Mouse (Mus musculus): ENCODE results near the gene Tnfrsf4. TPM values are rescaled to one million over a fixed set of nuclear protein-coding genes. Genes with fewer than 3 reads are reported as not detected.
A peak's percentile ranks its signal among the peaks of the same experiment; 100 is the strongest.

The Tnfrsf4 gene
- polyA plus RNA-seq, 1 experiment from 2014 or later = 1.5 TPM

DNA sequence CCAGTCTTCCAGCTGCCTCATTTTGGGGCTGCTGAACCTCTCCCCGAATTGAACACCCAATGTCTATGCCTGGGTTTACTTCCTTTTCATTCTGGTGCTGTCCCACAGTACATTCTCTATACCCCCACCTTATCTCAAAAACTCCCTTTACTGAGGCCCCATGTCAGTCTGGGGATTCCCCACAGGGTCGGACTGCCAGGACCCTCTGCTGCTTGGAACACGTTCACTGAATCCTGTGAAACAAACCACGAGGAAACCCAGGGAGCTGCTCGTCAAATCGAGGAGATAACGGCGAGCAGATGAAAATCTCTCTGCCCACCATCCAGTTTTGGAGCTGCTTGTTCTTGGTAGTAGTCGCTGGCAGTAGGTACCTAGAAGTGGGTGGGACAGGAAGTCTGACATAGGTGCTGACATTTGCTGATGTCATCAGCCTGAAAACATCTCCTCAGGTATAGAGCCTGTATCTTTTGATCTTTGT is 8.3 kb downstream of the Tnfrsf4 start:
- WGBS = 40% methylated on average over 9 of the region's 9 CpGs
- no peak overlapping the region for H3K9ac ChIP-seq (ENCODE audit: low read length)
- H3K36me3 ChIP-seq (ENCODE audit: control insufficient read depth, insufficient read depth) = no peaks in the 10 kb centered on the region
- no peaks in the 10 kb centered on the region for H3K27me3 ChIP-seq (ENCODE audit: control insufficient read depth, insufficient read depth, low read length)
- H3K27ac ChIP-seq (ENCODE audit: low read length) = no peak overlapping the region
- H3K9me3 ChIP-seq (replicated peaks; ENCODE audit: control insufficient read depth, low read length) = no peaks in the 10 kb centered on the region
- ATAC-seq (replicated peaks; ENCODE audit: extremely low read depth, insufficient read depth, low FRiP score) = 0 out of 2 replicates have a peak, but pooled peaks have one; percentile 42
- H3K4me3 ChIP-seq (ENCODE audit: low read length) = no peak overlapping the region
- H3K4me2 ChIP-seq (ENCODE audit: low read depth, low read length) = no peak overlapping the region
- peaks cover 16% of the 10 kb centered on the region for H3K4me1 ChIP-seq (ENCODE audit: control insufficient read depth, insufficient read depth, low read length)

DNA sequence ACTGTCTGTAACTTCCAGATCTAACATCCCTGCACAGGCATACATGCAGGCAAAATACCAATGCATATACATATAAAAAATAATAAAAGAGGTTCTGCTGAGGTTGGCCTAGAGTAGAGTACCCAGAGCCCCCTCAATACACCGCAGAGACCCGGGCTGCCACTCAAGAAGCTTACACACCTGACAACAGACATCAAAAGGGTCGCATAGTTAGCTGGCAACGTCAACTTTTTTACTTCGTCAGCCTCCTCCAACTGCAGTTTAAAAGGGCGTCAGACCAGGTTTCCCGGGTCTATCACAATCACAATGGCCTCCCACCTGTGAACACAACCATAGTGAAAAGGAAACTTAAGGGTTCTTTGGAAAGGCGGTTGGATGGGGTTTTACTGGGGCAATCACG is 9.9 kb downstream of the Tnfrsf4 start:
- no peak for ATAC-seq (replicated peaks; ENCODE audit: extremely low read depth, insufficient read depth, low FRiP score)
- no peak overlapping the region for H3K27ac ChIP-seq (ENCODE audit: low read length)
- no peak overlapping the region for H3K9ac ChIP-seq (ENCODE audit: low read length)
- peaks cover 16% of the 10 kb centered on the region for H3K4me1 ChIP-seq (ENCODE audit: control insufficient read depth, insufficient read depth, low read length)
- no peaks in the 10 kb centered on the region; the same call in 1 of the 2 replicates for H3K36me3 ChIP-seq (ENCODE audit: control insufficient read depth, insufficient read depth)
- H3K4me3 ChIP-seq (ENCODE audit: low read length) = no peak overlapping the region
- WGBS = 81% methylated on average over 9 of the region's 9 CpGs
- no peaks in the 10 kb centered on the region for H3K27me3 ChIP-seq (ENCODE audit: control insufficient read depth, insufficient read depth, low read length)
- H3K4me2 ChIP-seq (ENCODE audit: low read depth, low read length) = no peak overlapping the region
- no peaks in the 10 kb centered on the region for H3K9me3 ChIP-seq (replicated peaks; ENCODE audit: control insufficient read depth, low read length)

DNA sequence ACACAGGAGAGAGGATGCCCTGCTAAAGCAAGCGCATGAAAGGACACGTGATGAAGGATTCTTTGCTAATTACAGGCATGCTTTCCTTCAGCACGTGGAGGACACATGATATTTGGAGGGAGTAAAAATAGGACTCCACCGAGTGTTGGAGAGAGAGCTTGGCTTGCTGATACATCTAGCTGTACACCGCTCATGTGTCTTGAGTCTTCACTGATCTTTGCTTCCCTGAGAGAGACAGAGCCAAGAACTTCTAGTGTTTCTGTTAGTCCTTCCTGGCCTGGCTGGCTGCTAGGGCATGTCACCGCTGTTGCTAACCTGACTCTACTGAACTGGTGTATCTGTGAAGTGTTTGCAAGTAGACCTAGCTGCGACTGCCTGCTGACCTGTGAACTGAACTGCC is 10.5 kb downstream of the Tnfrsf4 start:
- no peaks in the 10 kb centered on the region for H3K9me3 ChIP-seq (replicated peaks; ENCODE audit: control insufficient read depth, low read length)
- no peak overlapping the region for H3K4me2 ChIP-seq (ENCODE audit: low read depth, low read length)
- H3K27ac ChIP-seq (ENCODE audit: low read length) = peak overlapping the region; percentile 52; the same call in 1 of the 2 replicates
- no peak for ATAC-seq (replicated peaks; ENCODE audit: extremely low read depth, insufficient read depth, low FRiP score)
- peaks cover 16% of the 10 kb centered on the region for H3K4me1 ChIP-seq (ENCODE audit: control insufficient read depth, insufficient read depth, low read length)
- no peaks in the 10 kb centered on the region; the same call in 1 of the 2 replicates for H3K36me3 ChIP-seq (ENCODE audit: control insufficient read depth, insufficient read depth)
- H3K4me3 ChIP-seq (ENCODE audit: low read length) = no peak overlapping the region
- 71% methylated on average over 7 of the region's 7 CpGs for WGBS
- no peaks in the 10 kb centered on the region for H3K27me3 ChIP-seq (ENCODE audit: control insufficient read depth, insufficient read depth, low read length)
- no peak overlapping the region for H3K9ac ChIP-seq (ENCODE audit: low read length)

DNA sequence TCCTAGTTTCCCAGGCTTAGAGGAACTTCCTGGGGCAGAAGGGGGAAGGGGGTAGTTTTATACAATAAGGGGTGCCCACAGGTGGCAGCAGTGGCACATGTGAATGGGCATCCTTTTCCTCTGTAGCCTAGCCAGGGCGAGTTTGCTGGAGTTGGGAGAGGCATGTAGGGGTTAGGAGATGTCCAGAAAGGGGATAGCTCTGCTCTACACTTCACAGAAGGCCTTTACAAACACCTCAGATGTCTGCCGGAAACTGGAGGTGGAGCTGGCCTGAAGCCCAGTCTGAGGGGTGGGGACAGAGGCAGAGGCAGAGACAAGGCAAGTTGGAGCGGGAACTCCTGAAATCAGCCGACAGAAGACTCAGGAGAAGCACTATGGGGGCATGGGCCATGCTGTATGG is 12.4 kb downstream of the Tnfrsf4 start, which contains the start of gene Tnfrsf18:
Gene Tnfrsf18 (plus strand): TSS at position 152 of the 400 bp plus-strand sequence.
- H3K9me3 ChIP-seq (replicated peaks; ENCODE audit: control insufficient read depth, low read length) = no peaks in the 10 kb centered on the region
- H3K36me3 ChIP-seq (ENCODE audit: control insufficient read depth, insufficient read depth) = peaks cover 4% of the 10 kb centered on the region
- H3K27me3 ChIP-seq (ENCODE audit: control insufficient read depth, insufficient read depth, low read length) = no peaks in the 10 kb centered on the region
- peak within 1 kb of the TSS; percentile 51 for H3K9ac ChIP-seq (ENCODE audit: low read length)
- peak; percentile 53 for ATAC-seq (replicated peaks; ENCODE audit: extremely low read depth, insufficient read depth, low FRiP score)
- H3K4me3 ChIP-seq (ENCODE audit: low read length) = no peak within 1 kb of the TSS
- peak within 1 kb of the TSS; percentile 22; the same call in 1 of the 2 replicates for H3K27ac ChIP-seq (ENCODE audit: low read length)
- WGBS = 6% methylated on average over 4 of the region's 4 CpGs
- 0 out of 2 replicates have a peak within 1 kb of the TSS, but pooled peaks have one; percentile 10 for H3K4me2 ChIP-seq (ENCODE audit: low read depth, low read length)
- peaks cover 25% of the 10 kb centered on the region for H3K4me1 ChIP-seq (ENCODE audit: control insufficient read depth, insufficient read depth, low read length)

DNA sequence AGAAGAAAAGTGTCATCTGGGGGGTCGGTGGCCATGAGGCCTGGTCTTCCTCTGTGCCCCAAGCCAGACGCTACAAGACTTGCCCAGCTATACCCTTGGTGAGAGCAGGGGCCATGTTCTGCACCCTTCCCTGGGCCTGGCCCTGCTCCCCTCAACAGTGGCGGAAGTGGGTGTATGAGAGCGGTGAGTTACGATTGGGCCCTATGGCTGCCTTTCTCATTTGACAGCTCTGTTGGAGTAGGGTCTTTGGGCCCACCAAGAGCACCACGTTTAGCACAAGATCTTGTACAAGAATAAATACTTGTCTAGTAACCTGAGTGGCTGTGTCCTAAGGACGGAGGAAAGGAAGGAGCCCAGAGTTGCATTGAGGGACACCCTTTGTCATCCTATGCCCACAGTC is 14.9 kb downstream of the Tnfrsf4 start:
- Histone ChIP-seq H3K36me3 (ENCODE audit: control insufficient read depth, insufficient read depth) (peaks cover 4% of the 10 kb centered on the region), H3K27me3 (ENCODE audit: control insufficient read depth, insufficient read depth, low read length) (no peaks in the 10 kb centered on the region), H3K9ac (ENCODE audit: low read length) (no peak overlapping the region), H3K9me3 (replicated peaks; ENCODE audit: control insufficient read depth, low read length) (no peaks in the 10 kb centered on the region), H3K4me3 (ENCODE audit: low read length) (no peak overlapping the region), H3K4me2 (ENCODE audit: low read depth, low read length) (no peak overlapping the region), H3K4me1 (ENCODE audit: control insufficient read depth, insufficient read depth, low read length) (peaks cover 30% of the 10 kb centered on the region), H3K27ac (ENCODE audit: low read length) (no peak overlapping the region)
- no peak for ATAC-seq (replicated peaks; ENCODE audit: extremely low read depth, insufficient read depth, low FRiP score)
- 90% methylated on average over 7 of the region's 7 CpGs for WGBS

DNA sequence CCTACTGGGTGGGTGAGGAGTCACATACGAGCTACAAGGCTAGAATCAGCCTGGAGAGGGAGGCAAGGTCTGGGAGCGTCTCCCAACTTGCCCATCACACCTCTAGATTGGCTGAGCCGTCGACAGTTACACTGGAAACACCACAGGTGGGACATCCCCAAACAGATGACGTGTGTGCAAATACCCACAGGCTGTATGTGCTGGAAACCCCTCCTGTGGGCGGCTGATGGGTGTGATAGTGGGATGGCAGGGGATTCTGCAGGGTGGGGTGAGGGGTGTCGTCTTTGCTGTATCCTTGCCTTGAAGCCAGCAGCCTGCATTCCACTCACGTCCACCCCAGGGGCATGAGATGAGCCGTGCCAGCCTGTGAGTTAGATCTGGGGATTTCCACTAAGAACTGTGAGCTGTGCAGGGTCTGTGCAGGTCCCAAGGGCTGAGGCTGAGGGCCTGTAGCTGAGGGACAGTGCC is 17.0 kb downstream of the Tnfrsf4 start:
- H3K9ac ChIP-seq (ENCODE audit: low read length) = peak overlapping the region; percentile 78
- H3K4me1 ChIP-seq (ENCODE audit: control insufficient read depth, insufficient read depth, low read length) = peaks cover 29% of the 10 kb centered on the region
- peaks cover 4% of the 10 kb centered on the region for H3K36me3 ChIP-seq (ENCODE audit: control insufficient read depth, insufficient read depth)
- no peak for ATAC-seq (replicated peaks; ENCODE audit: extremely low read depth, insufficient read depth, low FRiP score)
- peak overlapping the region; percentile 96 for H3K27ac ChIP-seq (ENCODE audit: low read length)
- no peaks in the 10 kb centered on the region for H3K9me3 ChIP-seq (replicated peaks; ENCODE audit: control insufficient read depth, low read length)
- peak overlapping the region; percentile 70 for H3K4me2 ChIP-seq (ENCODE audit: low read depth, low read length)
- peak overlapping the region; percentile 68 for H3K4me3 ChIP-seq (ENCODE audit: low read length)
- H3K27me3 ChIP-seq (ENCODE audit: control insufficient read depth, insufficient read depth, low read length) = peaks cover 14% of the 10 kb centered on the region
- WGBS = 39% methylated on average over 9 of the region's 9 CpGs

DNA sequence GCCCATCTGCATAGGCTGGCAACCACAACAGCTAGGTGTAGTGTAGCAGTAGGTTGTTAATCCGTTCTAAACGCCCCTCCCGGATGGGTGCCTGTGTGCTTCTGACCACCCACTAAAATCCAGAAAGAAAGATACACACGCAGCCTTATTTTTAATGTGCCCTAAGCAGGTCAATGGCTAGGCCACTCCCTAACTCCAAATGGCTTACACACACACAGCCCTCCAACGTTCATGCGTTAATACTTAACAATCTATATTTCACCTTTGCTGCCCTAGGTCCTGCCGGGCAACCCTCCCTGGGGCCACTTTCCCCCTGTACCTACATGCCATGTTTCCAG is 17.6 kb downstream of the Tnfrsf4 start:
- Histone ChIP-seq H3K4me2 (ENCODE audit: low read depth, low read length) (peak overlapping the region; percentile 70), H3K9me3 (replicated peaks; ENCODE audit: control insufficient read depth, low read length) (no peaks in the 10 kb centered on the region), H3K4me3 (ENCODE audit: low read length) (peak overlapping the region; percentile 68), H3K36me3 (ENCODE audit: control insufficient read depth, insufficient read depth) (peaks cover 4% of the 10 kb centered on the region), H3K9ac (ENCODE audit: low read length) (peak overlapping the region; percentile 78), H3K27me3 (ENCODE audit: control insufficient read depth, insufficient read depth, low read length) (peaks cover 18% of the 10 kb centered on the region), H3K4me1 (ENCODE audit: control insufficient read depth, insufficient read depth, low read length) (peaks cover 24% of the 10 kb centered on the region), H3K27ac (ENCODE audit: low read length) (peak overlapping the region; percentile 96)
- ATAC-seq (replicated peaks; ENCODE audit: extremely low read depth, insufficient read depth, low FRiP score) = peak; percentile 10; the same call in 1 of the 2 replicates
- 8% methylated on average over 7 of the region's 7 CpGs for WGBS

DNA sequence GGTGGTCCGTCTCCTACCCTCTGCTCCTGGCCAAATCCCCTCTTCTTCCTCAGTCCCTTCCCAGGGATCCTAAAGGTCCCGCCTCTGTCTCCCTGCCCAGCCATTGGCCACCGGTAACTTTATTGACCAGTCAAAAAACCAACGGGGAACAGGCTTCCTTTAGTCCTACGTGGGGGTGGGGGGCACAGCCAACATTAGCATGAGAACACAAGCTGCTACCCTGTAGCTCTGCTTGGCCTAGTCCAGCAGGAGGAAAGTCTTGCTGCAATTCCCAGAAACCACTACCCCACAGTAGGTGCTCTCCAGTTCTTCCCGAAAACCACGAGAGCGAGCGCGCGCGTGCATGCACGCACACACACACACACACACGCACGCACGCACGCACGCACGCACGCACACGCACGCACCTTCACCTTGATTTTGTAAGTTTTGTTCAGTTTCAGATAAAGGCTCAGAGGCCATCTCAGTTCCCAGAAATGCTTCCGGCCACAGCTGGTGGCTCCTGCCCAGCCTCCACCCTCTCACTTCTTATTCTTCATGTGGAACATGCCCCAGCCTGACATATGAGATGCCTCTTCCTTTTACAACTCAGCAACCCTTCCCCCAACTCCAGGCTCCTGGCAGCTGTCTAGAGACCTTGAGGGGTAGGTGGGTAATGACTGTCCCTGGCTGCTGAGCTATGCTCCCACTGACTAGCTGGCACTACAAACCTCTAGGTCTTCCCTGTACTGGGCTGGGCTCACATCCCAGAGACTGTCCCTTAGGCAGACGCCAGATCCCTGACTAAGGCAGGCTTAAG is 18.1 kb downstream of the Tnfrsf4 start:
- WGBS = under 1% methylated on average over 24 of the region's 24 CpGs
- peak overlapping the region; percentile 68 for H3K4me3 ChIP-seq (ENCODE audit: low read length)
- peak overlapping the region; percentile 78 for H3K9ac ChIP-seq (ENCODE audit: low read length)
- peak overlapping the region; percentile 70 for H3K4me2 ChIP-seq (ENCODE audit: low read depth, low read length)
- H3K9me3 ChIP-seq (replicated peaks; ENCODE audit: control insufficient read depth, low read length) = no peaks in the 10 kb centered on the region
- H3K27ac ChIP-seq (ENCODE audit: low read length) = peak overlapping the region; percentile 96
- H3K27me3 ChIP-seq (ENCODE audit: control insufficient read depth, insufficient read depth, low read length) = peaks cover 19% of the 10 kb centered on the region
- peaks cover 21% of the 10 kb centered on the region for H3K4me1 ChIP-seq (ENCODE audit: control insufficient read depth, insufficient read depth, low read length)
- peaks cover 4% of the 10 kb centered on the region for H3K36me3 ChIP-seq (ENCODE audit: control insufficient read depth, insufficient read depth)
- peak; percentile 90 for ATAC-seq (replicated peaks; ENCODE audit: extremely low read depth, insufficient read depth, low FRiP score)

DNA sequence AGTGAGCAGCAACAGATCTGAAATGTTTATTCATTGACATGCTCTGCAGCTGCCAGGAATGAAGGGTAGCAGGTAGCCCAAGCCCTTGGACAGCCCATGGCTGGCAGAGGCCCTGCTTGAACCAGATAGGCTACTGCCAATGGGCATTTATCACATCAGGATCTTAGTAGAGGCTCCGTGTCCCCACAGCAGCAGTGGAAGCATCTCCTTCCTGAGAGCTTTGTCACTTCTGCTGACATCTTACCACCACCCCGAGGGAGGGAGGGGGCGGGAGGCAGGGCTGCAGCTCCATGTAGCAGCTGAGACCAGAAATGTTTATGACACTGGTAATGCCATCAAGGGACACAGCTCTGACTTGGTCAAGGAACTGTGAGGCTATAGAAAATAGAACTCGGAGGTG is 19.2 kb downstream of the Tnfrsf4 start:
- Histone ChIP-seq H3K4me3 (ENCODE audit: low read length) (no peak overlapping the region), H3K36me3 (ENCODE audit: control insufficient read depth, insufficient read depth) (peaks cover 4% of the 10 kb centered on the region), H3K4me1 (ENCODE audit: control insufficient read depth, insufficient read depth, low read length) (peaks cover 21% of the 10 kb centered on the region), H3K27ac (ENCODE audit: low read length) (peak overlapping the region; percentile 96), H3K27me3 (ENCODE audit: control insufficient read depth, insufficient read depth, low read length) (peaks cover 19% of the 10 kb centered on the region), H3K9ac (ENCODE audit: low read length) (no peak overlapping the region), H3K9me3 (replicated peaks; ENCODE audit: control insufficient read depth, low read length) (no peaks in the 10 kb centered on the region), H3K4me2 (ENCODE audit: low read depth, low read length) (peak overlapping the region; percentile 70)
- ATAC-seq (replicated peaks; ENCODE audit: extremely low read depth, insufficient read depth, low FRiP score) = no peak
- WGBS = 74% methylated on average over 4 of the region's 4 CpGs

Data from heart, embryonic 16.5 days (tissue).